Mouse (Mus musculus) megakaryocyte, embryonic 14.5 days (primary cell): Measurements from ENCODE around the gene Pik3c2a.

Experiments used
- FLI1 ChIP-seq: IDR thresholded peaks from 2 replicates; pipeline ENCODE4 v1.6.1; 2012; ENCODE audit warnings: low read length, inconsistent platforms, mixed read lengths
- GATA1 ChIP-seq: IDR thresholded peaks from 3 replicates; pipeline ENCODE4 v1.6.1; 2012; ENCODE audit warnings: mixed read lengths, low read length, inconsistent platforms, borderline replicate concordance

DNA sequence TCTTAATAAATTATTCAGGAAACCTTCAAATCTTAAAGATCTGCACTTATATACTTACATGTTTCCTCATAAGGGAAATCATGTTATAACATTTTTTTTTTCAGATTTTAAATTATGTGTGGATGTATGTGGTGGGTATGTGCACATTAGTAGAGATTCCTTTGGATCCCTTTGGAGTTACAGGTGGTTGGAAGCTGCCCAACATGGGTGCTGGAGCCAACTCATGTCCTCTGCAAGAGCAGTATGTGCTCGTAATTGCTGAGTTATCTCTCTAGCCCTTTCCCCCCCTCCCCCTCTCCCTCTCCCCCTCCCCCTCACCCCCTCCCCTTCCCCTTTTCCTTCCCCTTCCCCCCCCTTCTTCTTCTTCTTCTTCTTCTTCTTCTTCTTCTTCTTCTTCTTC, 39.9 kb upstream of the Pik3c2a start:
- TF ChIP-seq GATA1 (no peak), FLI1 (no peak)
